In the genomic region with DNA sequence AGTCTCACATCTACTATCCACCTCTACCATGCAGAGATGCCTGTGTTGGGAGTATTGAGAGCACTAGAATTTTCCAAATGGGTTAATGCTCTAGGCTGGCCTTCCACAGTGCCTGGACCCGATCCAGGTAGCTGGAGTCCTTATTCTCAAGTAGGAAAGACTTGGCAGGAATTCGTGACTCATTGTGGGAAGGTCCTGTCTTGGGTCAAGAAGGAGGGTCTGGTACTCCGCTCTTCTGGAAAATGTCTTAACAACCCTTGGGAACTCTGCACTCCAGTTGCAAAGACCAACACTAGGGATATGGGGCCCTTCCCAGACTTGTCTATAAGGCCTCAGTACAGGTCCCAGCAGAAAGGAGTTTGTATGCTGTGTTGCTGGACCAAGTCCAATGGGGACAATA, we compare ENCODE assay signal across 27 mouse cellular contexts.
DNase-seq lines count a peak whose midpoint lies in the region; ATAC-seq and TF ChIP-seq lines count a peak whose summit lies in the region.
"Had no signal": no experiment of that assay in that cellular context is flagged by ENCODE, and none has a peak within 500 bp of the region (broad histone marks: within the 10 kb centered on the region; RNA-seq: fewer than 3 reads in every experiment).

No protein-coding gene starts in this region.

- no peaks in the 10 kb centered on the region for H3K27me3 ChIP-seq in kidney, adult 2 months (replicated peaks; ENCODE audit: control insufficient read depth, insufficient read depth, low read length)
- no peaks in the 10 kb centered on the region for H3K27me3 ChIP-seq in lung, embryonic 16.5 days (ENCODE audit: control insufficient read depth, insufficient read depth, low read depth, low read length)
- H3K27me3 ChIP-seq: heart, embryonic 12.5 days; limb, embryonic 15.5 days; liver, embryonic 15.5 days; megakaryocyte, embryonic 14.5 days; midbrain, embryonic 12.5 days; neural tube, embryonic 15.5 days had no signal

- H3K36me3 ChIP-seq in kidney, adult 2 months (ENCODE audit: control insufficient read depth, insufficient read depth, low read length): no peaks in the 10 kb centered on the region
- H3K36me3 ChIP-seq in lung, embryonic 16.5 days (ENCODE audit: control insufficient read depth, insufficient read depth, low read length): no peaks in the 10 kb centered on the region
- H3K36me3 ChIP-seq: heart, embryonic 12.5 days; limb, embryonic 10.5 days; liver, embryonic 15.5 days; midbrain, embryonic 12.5 days; neural tube, embryonic 15.5 days had no signal

- no peak overlapping the region for H3K4me2 ChIP-seq in lung, embryonic 16.5 days (ENCODE audit: low read depth, low read length)
- H3K4me2 ChIP-seq: heart, embryonic 12.5 days; hindbrain, embryonic 14.5 days; limb, embryonic 15.5 days; liver, embryonic 15.5 days; midbrain, embryonic 12.5 days; neural tube, embryonic 15.5 days had no signal

- TF ChIP-seq CTCF in kidney, adult 2 months (conservative IDR thresholded peaks at IDR 0.05; ENCODE audit: insufficient read depth, insufficient read length, low read depth, low read length): no peak

- no peak overlapping the region for H3K9ac ChIP-seq in lung, embryonic 16.5 days (ENCODE audit: low read length)
- H3K9ac ChIP-seq: heart, embryonic 12.5 days; hindbrain, embryonic 14.5 days; limb, embryonic 15.5 days; liver, embryonic 15.5 days; midbrain, embryonic 12.5 days; neural tube, embryonic 15.5 days had no signal

- DNase-seq in kidney, adult 2 months: peak; percentile 17
- DNase-seq in kidney, adult 18-20 months: no peak
- peak; percentile 47 for DNase-seq in 3T3-L1 (ENCODE audit: low read depth, low spot score)
- peak; percentile 77 for DNase-seq in lung, postnatal 36 days
- no peak for DNase-seq in embryo, embryonic 10 days (ENCODE audit: low spot score)
- no peak for DNase-seq in natural killer cell, adult 2 months (ENCODE audit: low spot score in 2 of 2)
- DNase-seq: adrenal gland, adult 2 months; cerebellum, adult 8-10 months; cerebellum, postnatal 25 days; gastrocnemius, postnatal 25 days; heart, adult 2 months; layer of hippocampus, adult 9-11 months; right cerebral cortex, postnatal 25 days; thymus, postnatal 14 days had no signal

- TF ChIP-seq POLR2A in kidney, adult 2 months (IDR thresholded peaks at IDR 0.05; ENCODE audit: low read depth, low read length): no peak

- H3K4me1 ChIP-seq in kidney, adult 2 months (ENCODE audit: control insufficient read depth, insufficient read depth, low read length): peaks cover 10% of the 10 kb centered on the region
- H3K4me1 ChIP-seq in lung, embryonic 16.5 days (replicated peaks; ENCODE audit: control insufficient read depth, insufficient read depth, low read length): no peaks in the 10 kb centered on the region
- H3K4me1 ChIP-seq: limb, embryonic 10.5 days; liver, embryonic 15.5 days; megakaryocyte, embryonic 14.5 days; midbrain, embryonic 12.5 days; neural tube, embryonic 15.5 days had no signal

- no peak overlapping the region for H3K4me3 ChIP-seq in kidney, adult 2 months (ENCODE audit: insufficient read depth, low read depth, low read length)
- no peak overlapping the region for H3K4me3 ChIP-seq in lung, embryonic 16.5 days (ENCODE audit: low read length)
- H3K4me3 ChIP-seq: heart, adult 2 months; heart, embryonic 12.5 days; limb, embryonic 10.5 days; limb, embryonic 15.5 days; liver, embryonic 15.5 days; megakaryocyte, embryonic 14.5 days; midbrain, embryonic 12.5 days; neural tube, embryonic 15.5 days had no signal

- peak; percentile 58 for ATAC-seq in lung, embryonic 16.5 days (ENCODE audit: low read depth)
- ATAC-seq: CD4-positive, CD25-positive, alpha-beta regulatory T cell, adult 4 months; forebrain, embryonic 14.5 days; intestine, postnatal 0 days had no signal

- H3K9me3 ChIP-seq in lung, embryonic 16.5 days (ENCODE audit: control insufficient read depth, low read length): no peaks in the 10 kb centered on the region
- H3K9me3 ChIP-seq: heart, embryonic 12.5 days; limb, embryonic 10.5 days; limb, embryonic 15.5 days; liver, embryonic 15.5 days; megakaryocyte, embryonic 14.5 days; midbrain, embryonic 12.5 days; neural tube, embryonic 15.5 days had no signal

- no peak overlapping the region for H3K27ac ChIP-seq in kidney, adult 2 months (ENCODE audit: insufficient read depth, low read depth, low read length)
- H3K27ac ChIP-seq in lung, embryonic 16.5 days (ENCODE audit: low read length): no peak overlapping the region
- H3K27ac ChIP-seq: heart, adult 2 months; hindbrain, embryonic 14.5 days; kidney, postnatal 0 days; limb, embryonic 10.5 days; limb, embryonic 15.5 days; liver, embryonic 15.5 days; midbrain, embryonic 12.5 days; neural tube, embryonic 15.5 days had no signal

- 48% methylated on average over 3 of the region's 3 CpGs for WGBS in kidney, adult 2 months
- WGBS in lung, embryonic 16.5 days: 42% methylated on average over 3 of the region's 3 CpGs

Comparison
In these comparisons a context has a peak if more than half of its experiments do, and no peak if none do; other contexts are left out.
1. DNase-seq: peak in kidney, adult 2 months (single experiment), 3T3-L1 (single experiment) and lung, postnatal 36 days (single experiment); none in kidney, adult 18-20 months (single experiment), embryo, embryonic 10 days (single experiment) and natural killer cell, adult 2 months (0 of 2).